Mouse (Mus musculus): ENCODE measurements around the gene 4930524J08Rik.

The 4930524J08Rik gene

DNA sequence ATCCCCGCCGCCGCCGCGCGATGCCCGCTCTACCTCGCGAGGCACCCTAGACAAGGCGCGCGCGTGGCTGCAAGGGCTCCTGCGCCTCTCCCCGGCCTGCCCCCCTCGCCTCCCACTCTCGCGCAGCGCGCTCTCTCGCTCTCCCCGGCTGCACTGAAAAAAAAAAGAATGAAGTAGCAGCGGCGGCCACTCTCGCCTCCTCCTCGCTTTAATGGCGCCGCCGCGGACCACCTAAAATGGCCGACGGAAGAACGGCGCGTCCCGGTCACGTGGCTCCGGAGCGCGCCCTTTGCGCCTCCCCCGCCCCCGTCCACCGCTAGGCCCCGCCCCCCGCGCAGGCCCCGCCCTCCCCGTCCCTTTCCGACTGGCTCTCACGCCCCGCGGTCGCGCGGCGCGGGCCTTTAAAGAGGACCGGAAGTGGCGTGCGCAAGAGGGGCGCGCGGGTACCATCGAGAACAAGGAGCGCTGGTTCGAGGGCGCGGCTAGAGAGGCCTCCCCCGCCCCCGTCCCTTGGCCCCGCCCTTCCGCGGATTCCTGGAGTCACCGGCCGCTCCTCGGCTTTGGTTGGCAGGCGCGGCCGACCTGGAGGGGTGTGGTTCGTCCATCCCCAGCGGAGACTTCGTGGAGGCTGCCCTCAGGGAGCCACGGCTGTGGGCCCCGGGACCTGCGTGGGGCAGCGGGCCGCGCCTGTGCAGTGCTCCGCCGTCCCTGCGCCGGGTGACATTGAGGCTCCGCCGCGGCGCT lies at the start of gene 4930524J08Rik, which contains the start of gene Hnrnpd:
Gene 4930524J08Rik (plus strand): TSS at position 363 of the 744 bp plus-strand sequence.
Gene Hnrnpd (minus strand): TSS at position 240 of the 744 bp plus-strand sequence.
- peak; percentile 97 for DNase-seq

DNA sequence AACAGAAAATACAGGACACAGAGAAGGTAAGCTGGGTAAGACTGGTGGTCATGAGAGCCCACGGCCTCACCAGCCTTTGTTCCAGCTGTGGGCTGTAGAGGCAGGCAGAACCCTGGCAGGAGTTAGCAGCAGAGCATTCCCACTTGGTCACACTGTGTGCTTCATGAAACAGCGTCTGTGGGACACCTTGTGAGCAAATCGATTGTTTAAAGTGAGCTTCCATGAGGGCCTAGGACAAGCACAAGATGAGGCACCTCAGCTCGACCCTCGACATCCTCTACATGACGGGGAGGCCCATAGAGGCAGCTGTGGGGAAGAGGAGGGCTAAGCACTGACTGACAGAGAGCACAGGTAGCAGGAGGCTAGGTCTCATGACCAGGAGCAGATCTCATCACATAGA lies 47.0 kb upstream of the 4930524J08Rik start:
- no peak for DNase-seq

DNA sequence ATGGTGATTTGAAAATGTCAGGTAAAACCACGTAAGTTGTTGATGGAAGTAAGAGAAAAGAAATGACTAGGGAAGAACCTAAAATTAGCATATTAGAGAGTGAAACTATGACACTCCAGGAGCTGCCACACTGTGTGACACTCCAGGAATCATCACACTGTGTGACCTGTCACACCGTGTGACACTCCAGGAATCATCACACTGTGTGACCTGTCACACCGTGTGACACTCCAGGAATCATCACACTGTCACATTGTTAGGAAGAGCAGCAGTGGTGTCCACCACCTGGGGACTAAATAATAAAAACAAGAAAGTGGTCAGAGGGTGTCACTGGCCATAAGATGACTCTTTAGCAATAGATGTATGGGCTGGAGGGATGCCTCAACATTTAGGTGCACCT lies 39.4 kb upstream of the 4930524J08Rik start:
- DNase-seq, result no peak

DNA sequence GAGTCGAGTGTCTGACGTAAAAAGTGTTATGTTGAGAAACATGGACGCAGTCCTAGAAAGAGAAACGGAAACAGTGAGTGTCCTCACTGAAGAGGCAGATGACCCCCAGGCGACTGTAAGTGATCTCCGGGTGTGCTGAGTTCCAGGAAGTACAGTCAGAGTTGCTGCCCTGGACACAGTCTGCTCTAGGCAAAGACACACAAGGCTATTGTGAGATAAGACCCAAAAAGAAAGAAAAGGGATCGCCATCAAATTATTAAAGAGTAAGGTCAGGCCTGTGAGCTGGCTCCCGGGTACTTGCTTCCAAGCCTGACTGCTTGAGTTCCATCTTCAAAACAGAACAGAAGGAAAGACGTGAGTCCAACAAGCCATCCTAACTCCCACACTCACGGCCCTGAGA lies 37.6 kb upstream of the 4930524J08Rik start:
- no peak for DNase-seq

DNA sequence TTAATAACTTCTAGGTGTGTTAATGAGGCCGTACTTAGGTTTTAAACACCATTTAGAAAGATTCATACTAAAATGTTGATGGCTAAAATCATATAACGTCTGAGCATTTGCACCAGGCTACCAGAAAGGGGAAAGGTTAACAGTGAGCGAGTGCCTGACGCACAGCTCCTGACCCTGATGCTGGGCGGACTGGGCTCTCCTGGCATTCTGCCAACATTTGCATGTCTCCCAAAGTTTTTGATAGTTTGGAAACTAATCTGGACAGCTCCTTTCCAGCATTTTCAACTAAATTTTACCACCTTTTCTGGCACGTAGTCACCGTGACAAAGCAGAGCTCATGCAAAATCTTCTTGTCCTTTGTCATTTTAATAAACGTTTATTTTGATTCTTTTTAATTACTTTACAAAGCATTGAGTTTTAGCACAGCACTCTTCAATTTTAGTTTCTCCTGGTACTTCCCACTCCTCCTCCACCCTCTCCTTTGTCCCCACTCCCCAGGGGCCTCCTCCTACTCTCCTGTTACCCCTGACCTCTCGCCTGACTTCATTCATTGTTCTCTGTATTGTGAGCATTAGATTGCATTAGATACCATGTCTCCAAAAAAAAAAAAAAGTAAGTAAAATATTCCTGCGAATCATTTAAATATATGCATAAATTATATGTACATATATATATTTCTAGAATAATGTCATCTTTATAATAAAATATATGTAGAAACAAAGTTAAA lies 36.9 kb upstream of the 4930524J08Rik start:
- DNase-seq, result no peak

DNA sequence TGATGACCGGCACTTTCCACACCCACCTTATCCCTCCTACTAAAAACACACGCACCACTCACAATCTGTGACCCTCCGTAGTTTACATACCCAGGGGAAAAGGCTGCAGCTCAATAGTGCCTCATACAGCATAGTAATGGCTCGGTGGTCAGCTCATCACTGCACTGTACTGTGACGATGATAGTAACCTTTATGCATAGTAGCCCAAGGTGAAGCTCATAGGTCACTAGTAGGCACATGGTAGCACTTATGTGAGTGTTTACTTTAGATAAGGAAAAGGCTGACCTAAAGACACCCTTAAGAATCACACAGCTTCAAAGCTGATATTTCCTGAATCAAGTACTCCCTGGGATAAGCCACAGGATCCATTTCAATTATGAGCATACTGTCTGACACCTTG lies 26.3 kb upstream of the 4930524J08Rik start:
- DNase-seq, result no peak

DNA sequence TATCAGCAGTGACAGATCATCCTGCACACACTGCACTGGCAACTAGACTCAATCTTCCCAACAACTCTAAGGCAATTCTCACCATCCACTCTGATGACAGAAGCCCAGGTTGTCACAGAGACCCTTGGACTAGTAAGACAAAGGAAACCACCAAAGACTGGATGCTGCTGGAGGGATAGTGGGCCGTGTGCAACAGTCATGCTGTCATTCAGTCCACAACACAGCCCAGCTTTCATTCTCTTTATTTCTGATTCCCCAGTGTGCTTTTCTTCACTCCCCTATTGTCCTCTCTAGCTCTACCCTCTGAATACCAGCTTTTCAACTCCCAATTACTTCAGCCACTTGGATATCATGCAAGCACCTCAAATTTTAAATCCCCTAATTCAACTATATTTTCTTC lies 25.0 kb upstream of the 4930524J08Rik start:
- DNase-seq, result no peak

DNA sequence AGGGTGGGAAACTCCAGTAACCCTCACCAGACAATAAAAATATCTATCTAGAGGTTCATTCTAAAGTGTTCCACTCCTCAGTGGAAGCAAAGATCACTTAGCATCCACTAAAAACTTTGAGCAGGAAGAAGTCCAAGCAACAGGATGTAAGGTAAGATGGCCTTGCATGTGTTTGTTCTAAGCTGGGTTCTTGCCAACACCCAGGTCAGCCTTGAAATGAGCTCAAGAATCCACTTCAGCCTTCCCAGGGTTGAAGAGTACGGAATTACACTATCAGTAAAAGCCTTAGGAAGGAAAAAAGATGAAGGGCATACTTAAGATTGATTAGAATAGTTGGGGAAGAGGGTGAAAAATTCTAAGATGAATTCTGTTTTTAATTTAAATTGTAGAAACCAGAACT lies 20.2 kb upstream of the 4930524J08Rik start:
- DNase-seq, result peak; percentile 60

DNA sequence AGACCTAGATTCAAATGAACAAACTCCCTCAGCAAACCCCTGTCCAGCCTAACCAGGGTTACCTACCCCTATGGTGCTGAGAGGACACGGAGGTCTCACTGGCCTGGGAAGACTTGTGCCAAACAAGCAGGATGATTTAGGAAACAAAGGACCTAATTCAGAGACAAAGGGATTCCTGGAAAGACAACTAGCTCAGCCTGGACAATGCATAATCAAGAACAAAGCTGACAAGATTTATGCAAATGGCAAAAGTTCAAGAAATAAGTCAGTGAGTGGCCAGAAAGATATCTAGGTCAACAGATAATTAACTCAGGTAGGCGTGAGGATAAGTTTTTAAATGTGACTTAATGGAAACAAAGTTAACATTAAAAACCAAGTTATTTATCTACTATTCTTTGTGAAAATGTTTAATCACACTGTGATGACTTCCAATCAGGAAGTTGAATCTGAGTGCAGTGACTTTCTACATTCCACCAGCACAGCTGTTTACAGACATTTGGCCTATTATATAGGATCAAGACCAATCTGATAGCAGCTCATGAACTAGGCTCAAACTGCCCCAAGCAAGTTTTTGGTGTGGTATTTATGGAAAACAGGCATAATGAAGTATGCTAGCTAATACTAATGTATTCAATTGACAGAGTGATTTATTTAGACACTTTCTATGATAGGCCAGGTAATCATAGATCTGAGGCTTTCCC lies 19.5 kb upstream of the 4930524J08Rik start:
- no peak for DNase-seq

DNA sequence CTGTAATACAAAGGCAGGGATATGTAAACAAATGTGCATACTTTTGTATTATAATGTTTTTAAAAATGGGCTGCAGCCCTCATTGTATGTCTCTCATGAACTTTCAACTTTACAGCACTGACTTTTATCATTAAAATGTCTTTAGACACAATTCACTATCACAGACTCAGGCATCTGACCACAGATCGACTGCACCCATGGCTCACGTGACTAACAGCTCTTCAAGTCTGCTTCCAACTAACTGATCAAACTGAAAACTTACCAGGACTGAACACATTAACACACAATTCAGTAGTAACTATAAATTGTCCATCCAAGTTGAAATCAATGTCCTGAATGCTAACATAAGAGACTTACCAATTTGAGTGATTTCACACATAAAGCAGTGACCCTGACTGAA lies 18.9 kb upstream of the 4930524J08Rik start:
- DNase-seq, result no peak

DNA sequence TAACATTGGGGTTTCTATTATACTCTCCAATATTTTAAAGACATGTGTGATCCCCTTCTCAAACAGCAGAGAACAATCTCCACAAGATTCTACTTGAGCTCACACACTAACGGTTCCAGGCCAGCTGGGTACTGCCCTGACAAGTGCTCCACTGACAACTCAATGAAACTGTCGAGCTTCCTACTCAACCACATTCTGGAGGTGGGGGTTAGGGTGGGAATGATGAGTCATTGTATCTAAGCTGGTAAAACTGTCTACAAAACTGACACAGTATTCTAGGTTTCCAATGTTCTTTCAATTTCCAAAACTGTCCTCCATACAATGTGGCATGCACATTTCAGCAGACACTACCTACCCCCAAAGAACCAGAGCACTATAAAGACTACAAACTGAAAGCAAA lies 4.9 kb upstream of the 4930524J08Rik start:
- peak; percentile 20 for DNase-seq

DNA sequence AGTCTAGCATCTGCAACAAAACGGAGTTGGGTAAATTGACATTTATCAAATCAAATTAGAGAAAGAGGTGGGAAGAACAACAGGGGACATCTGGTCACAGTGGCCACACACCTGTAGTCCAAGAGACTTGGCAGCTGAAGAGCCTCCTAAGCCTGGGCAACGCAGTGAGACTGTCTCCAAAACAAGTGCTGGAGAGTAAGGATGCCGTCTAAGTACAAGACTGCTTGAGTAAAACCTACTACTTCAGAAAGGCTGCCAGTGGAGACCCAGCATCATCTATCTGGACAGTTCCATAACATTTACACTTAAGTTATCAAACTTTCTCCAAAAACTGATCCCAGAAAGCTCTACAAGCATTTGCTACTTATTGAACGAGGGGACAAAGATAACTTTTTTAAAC lies 3.8 kb upstream of the 4930524J08Rik start:
- DNase-seq, result no peak

DNA sequence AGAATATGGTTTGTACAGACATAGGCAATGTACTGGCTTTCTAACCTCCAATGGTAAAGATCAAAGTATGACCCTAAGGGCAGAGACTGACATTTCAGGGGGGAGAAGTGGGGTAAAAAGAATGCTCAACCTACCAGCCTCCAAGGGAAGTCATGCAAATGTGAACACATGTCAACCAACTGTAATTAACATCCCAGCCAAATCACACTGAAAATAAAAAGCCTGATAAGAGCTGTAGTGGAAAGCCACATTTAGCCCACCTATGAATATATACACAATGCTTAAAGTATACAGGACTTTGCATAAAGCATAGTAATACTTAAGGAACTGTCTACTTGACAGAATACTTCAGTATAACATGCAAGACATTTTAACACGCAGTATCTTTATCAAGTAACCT lies 3.1 kb upstream of the 4930524J08Rik start:
- DNase-seq, result no peak

DNA sequence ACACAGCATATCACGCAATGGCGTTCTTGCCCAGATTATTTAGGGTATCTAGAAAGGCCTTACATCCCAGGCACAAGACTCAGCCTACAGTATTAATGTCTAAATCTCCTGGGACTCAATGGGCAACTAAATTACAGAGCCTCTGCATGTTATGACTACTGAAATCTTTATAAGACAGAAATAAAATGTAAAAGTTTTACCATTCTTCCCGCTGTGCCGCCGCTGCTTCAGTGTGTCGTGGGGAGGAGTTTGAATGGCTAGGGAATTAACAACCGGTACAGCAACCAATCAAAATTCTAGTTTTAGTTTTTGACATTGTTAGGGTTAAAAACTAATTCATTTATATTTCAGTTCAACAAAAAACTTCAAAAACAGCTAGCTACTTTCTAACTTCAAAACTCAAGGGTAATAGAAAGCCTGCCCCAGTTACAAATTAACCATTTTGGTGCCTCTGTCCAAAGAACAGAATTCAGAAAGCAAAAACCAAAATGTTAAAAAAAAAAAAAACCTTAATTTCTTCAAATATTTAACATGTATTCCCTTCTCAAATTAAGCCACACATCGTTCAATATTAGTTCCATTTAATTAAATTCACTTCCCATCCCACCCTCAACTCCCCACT lies 2.4 kb upstream of the 4930524J08Rik start:
- no peak for DNase-seq

DNA sequence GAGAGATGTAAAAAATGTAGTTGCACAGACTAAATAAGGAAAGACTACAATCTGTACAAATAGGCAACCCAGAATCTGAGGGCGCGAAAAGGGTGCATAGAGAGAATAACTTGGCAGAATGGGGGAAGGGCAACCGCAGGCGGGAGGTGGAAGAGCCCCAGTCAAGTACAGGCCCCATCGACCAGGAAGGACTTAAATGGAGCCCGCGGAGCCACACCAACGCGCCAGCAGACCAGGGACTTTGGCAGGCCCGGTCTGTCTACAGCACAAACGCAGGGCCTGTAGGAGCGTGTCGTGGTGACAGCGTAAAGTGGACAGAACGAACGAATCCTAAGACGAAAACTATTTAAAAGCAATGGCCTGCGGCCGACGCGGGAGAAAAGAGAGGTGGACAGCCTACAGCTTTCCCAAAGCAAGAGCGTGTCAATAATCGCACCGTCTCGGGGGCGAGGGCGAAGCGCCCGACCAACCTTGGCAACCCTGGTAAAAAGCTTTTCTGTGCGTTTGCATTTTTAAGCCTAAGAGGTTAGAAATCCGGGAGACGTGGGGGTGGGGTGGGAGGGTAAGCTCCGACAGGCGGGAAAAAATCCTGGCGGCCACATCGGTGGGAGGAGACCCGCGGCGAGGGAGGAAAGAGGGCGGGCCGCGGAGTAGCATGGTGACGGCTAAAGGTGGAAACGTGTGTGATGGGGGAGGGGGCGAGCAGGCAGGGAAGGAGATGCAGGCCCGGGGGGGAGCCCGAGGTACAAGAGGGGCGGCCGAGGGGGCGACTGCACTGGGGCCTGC lies 1.2 kb upstream of the 4930524J08Rik start:
- peak; percentile 87 for DNase-seq

DNA sequence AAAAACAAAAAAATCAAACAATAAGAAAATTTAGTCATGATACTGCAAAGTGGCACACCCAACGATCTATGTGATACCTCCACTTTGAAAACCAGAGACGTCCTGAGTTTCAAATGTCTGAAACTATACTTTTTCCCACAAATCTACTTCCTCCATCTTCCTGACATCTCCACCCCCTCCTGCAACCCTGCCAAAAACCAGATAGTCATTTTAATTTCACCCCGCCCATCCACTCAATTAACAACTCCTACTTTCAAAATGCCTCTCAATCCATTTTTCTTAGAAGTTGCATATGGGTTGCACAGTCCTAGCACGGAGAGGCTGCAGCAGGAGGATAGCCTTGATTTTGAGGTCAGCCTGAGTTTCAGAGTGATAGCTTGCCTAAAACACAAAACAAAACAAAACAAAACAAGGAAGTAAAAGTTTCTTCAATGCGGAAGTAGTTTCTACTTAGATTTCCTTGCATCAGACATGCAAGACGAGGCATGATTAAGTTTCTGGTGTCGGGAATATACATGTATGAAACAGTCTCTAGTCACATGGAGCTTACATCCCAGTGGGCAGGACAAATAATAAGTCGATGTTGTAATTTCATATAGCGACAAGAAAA lies 4.7 kb downstream of the 4930524J08Rik start:
- peak; percentile 12 for DNase-seq

DNA sequence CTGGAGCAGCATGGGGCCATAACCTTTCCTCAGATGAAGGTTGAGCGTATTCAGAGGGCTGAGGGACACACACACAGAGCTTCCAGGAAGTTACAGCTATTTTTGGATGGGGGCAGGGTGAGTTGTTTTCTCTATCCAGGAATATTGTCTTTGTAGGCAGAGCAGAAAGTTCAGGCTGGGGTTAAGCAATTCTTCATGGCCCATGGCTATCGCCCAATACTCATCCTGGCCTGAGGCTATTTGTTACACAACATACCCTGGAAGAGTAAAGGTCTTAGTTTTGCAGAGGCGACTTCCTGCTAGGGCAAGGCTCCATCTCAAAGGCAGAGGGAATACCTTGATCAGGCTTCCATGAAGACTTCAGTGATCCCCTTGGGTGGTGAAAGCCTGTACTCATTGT lies 15.3 kb downstream of the 4930524J08Rik start:
- no peak for DNase-seq

DNA sequence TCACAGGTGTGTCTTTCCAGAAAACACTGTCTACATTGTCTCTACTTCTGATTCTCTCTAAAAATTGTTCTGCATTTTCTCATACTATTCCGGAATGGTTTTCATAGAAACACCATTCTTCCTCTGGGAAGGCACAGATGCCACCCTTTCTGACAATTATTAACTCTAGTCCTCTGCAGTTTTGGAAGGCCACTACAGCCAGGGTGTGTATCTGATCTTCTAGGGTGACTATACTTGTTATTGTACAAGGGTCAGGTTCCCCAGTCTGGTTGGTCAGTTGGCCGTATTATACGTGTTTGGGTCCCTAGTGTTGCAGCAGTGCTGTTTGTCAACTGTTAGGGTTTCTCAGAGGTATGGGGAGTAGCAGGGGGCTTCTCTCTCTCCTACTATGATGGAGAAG lies 15.8 kb downstream of the 4930524J08Rik start:
- DNase-seq, result no peak

DNA sequence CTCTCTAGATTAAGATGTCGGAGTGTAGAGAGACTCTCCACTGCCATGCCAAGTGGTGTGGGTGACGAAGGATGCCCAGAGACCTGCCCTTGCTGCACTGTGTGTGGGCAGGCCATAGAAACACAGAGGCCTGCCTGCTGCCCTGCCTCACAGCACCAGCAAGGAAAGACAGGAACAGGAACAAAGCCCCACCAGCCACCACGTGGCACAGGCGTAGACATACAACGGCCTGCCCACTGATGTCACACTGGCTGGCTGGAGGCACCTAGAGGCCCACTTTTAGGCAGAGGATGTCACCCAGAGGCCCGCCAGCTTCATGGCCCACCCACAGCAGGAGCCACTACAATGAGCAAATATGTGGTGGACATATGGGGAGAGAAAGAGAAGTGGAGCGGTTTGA lies 21.2 kb downstream of the 4930524J08Rik start:
- no peak for DNase-seq

DNA sequence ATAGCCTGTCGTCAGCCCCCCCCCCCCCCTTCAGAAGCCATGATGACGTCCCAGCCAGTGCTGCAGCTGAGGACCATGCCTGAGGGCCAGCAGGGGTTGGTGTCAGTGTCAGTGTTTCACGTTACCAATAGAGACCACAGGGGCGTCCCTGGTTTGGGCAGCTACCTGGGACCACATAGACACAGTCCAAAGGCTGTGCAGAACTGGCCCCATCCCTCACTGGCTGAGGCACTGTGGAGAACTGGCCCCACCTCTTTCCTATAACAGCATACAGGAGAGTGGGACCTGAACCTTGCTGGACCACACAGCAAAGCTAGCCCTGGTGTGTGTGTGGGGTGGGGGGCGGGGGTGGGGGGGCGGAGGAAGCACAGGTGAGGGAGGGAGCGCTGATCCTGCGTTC lies 21.6 kb downstream of the 4930524J08Rik start:
- DNase-seq, result no peak

DNA sequence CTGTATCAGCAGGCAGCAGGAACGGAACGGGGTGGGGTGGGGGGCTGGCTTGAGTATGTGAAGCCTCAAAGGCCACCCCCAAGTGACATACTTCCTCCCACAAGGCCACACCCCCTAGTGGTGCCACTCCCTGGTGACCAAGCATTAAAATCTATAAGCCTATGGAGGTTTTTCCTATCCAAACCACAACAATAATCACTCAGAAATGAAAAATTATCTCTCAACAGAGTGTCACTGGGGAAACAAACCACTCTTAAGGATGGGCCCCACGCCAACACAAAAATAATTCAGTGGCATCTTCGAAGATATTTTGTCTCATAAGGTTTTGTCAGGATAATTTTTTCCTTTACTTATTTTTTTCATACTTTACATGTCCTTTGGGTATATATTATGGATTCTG lies 25.0 kb downstream of the 4930524J08Rik start:
- no peak for DNase-seq

DNA sequence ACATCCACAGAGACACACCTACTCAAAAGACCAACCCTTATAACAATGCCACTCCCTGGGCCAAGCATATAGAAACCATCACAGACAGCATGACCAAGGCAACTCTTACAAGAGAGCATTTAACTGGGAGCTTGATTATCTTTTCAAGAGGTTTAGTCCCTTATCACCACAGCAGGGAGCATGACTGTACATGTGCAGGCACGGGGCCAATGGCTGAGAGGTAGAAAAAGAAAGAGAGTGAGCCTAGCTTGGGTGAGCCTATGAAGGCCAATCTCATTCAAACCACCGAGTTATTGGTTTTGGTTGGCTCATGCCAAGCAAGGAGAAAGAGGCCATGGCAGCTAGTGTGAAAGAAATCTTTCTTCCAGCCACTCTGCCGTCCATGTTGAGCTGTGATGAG lies 26.6 kb downstream of the 4930524J08Rik start:
- DNase-seq, result no peak

Measured in lung, postnatal 36 days (tissue).